Mouse (Mus musculus) CH12.LX (cell line): ENCODE results near the gene Smg6. TPM values are rescaled to one million over a fixed set of nuclear protein-coding genes. Genes with fewer than 3 reads are reported as not detected.

Experiments
- DNase-seq: peaks from one replicate; pipeline ENCODE4 v3.0.0-alpha.2; 2013; ENCODE audit errors: extremely low read depth
- H3K27ac ChIP-seq: 2 replicates; pipeline ENCODE4 v1.5.1; 2012; ENCODE audit warnings: low read depth, mild to moderate bottlenecking, control low read depth, moderate library complexity; ENCODE audit not compliant: insufficient read depth
- H3K27me3 ChIP-seq: replicated peaks from 2 replicates; pipeline ENCODE3; 2012; ENCODE audit warnings: inconsistent platforms
- H3K36me3 ChIP-seq, 2 experiments: replicated peaks in 1 of 2; 2 replicates each; pipeline versions ENCODE3 to v1.6.1; 2012; ENCODE audit warnings: inconsistent platforms in 1 of 2, low read length in 1 of 2, mild to moderate bottlenecking in 1 of 2, mixed read lengths in 1 of 2, moderate library complexity in 1 of 2; ENCODE audit not compliant: control insufficient read depth in 1 of 2, insufficient read depth in 1 of 2
- H3K4me1 ChIP-seq, 2 experiments: 2 replicates each; pipeline ENCODE4 v1.6.1; 2012; ENCODE audit warnings: inconsistent platforms in 1 of 2, moderate library complexity in 1 of 2; ENCODE audit not compliant: insufficient read depth in 2 of 2, control insufficient read depth in 1 of 2
- H3K4me2 ChIP-seq: 2 replicates; pipeline ENCODE4 v1.6.1; 2012; ENCODE audit warnings: low read depth, mild to moderate bottlenecking, control low read depth; ENCODE audit not compliant: poor library complexity, insufficient read depth, severe bottlenecking
- H3K4me3 ChIP-seq, 3 experiments: fragments of 150-350 bp in 1 of 3; sonication (generic) in 1 of 3; replicated peaks in 1 of 3; 2 replicates each; pipeline versions ENCODE3 to v1.5.1; 2011 to 2012; ENCODE audit warnings: low read depth in 2 of 3, low read length in 2 of 3, mild to moderate bottlenecking in 2 of 3, moderate library complexity in 2 of 3, control low read depth in 1 of 3, improper control_type of control experiment in 1 of 3, inconsistent platforms in 1 of 3, mixed read lengths in 1 of 3; ENCODE audit not compliant: poor library complexity in 1 of 3
- H3K79me2 ChIP-seq: replicated peaks from 2 replicates; pipeline ENCODE4 v1.6.1; 2012; ENCODE audit warnings: mild to moderate bottlenecking, moderate library complexity; ENCODE audit not compliant: control insufficient read depth, poor library complexity, insufficient read depth, severe bottlenecking; ENCODE audit errors: extremely low read depth
- H3K9ac ChIP-seq: 2 replicates; pipeline ENCODE4 v1.6.1; 2012; ENCODE audit warnings: low read depth, mild to moderate bottlenecking, control low read depth, moderate library complexity; ENCODE audit not compliant: insufficient read depth
- H3K9me3 ChIP-seq: replicated peaks from 2 replicates; pipeline ENCODE3; 2012; ENCODE audit warnings: low read length, inconsistent platforms, mixed read lengths
- BHLHE40 ChIP-seq: IDR thresholded peaks from 2 replicates; pipeline ENCODE4 v1.6.1; 2011; ENCODE audit warnings: mild to moderate bottlenecking, low read depth, low read length, improper control_type of control experiment
- CHD2 ChIP-seq: IDR thresholded peaks from 2 replicates; pipeline ENCODE4 v1.6.1; 2011; ENCODE audit warnings: low read length, improper control_type of control experiment
- E2F4 ChIP-seq: IDR thresholded peaks from 2 replicates; pipeline ENCODE4 v1.6.1; 2011; ENCODE audit warnings: low read depth, low read length, improper control_type of control experiment; ENCODE audit not compliant: insufficient replicate concordance
- EP300 ChIP-seq: IDR thresholded peaks from 2 replicates; pipeline ENCODE4 v1.6.1; 2011; ENCODE audit warnings: low read length, improper control_type of control experiment
- GABPA ChIP-seq: IDR thresholded peaks from 2 replicates; pipeline ENCODE4 v1.6.1; 2012; ENCODE audit warnings: low read depth, low read length, improper control_type of control experiment, inconsistent platforms; ENCODE audit not compliant: insufficient replicate concordance
- HCFC1 ChIP-seq: IDR thresholded peaks from 2 replicates; pipeline ENCODE4 v1.6.1; 2012; ENCODE audit warnings: low read depth, mild to moderate bottlenecking, inconsistent platforms, low read length, improper control_type of control experiment
- JUN ChIP-seq: IDR thresholded peaks from 2 replicates; pipeline ENCODE4 v1.6.1; 2011; ENCODE audit warnings: low read depth, mild to moderate bottlenecking, low read length, improper control_type of control experiment, moderate library complexity; ENCODE audit not compliant: insufficient read depth
- JUND ChIP-seq: conservative IDR thresholded peaks from 2 replicates; pipeline ENCODE4 v1.6.1; 2011; ENCODE audit warnings: low read depth, low read length, improper control_type of control experiment
- KAT2A ChIP-seq: IDR thresholded peaks from 2 replicates; pipeline ENCODE4 v1.6.1; 2012; ENCODE audit warnings: low read length, improper control_type of control experiment, inconsistent platforms; ENCODE audit not compliant: insufficient replicate concordance
- MAFK ChIP-seq: IDR thresholded peaks from 2 replicates; pipeline ENCODE4 v1.6.1; 2011; ENCODE audit warnings: low read length, improper control_type of control experiment; ENCODE audit not compliant: insufficient replicate concordance
- MAX ChIP-seq: IDR thresholded peaks from 2 replicates; pipeline ENCODE4 v1.6.1; 2011; ENCODE audit warnings: low read length, improper control_type of control experiment
- MAZ ChIP-seq: IDR thresholded peaks from 2 replicates; pipeline ENCODE4 v1.6.1; 2012; ENCODE audit warnings: low read depth, mild to moderate bottlenecking, inconsistent platforms, low read length, improper control_type of control experiment, moderate library complexity
- MYC ChIP-seq: IDR thresholded peaks from 2 replicates; pipeline ENCODE4 v1.6.1; 2011; ENCODE audit warnings: low read depth, mild to moderate bottlenecking, improper control_type of control experiment, low read length
- NELFE ChIP-seq: IDR thresholded peaks from 2 replicates; pipeline ENCODE4 v1.6.1; 2011; ENCODE audit warnings: low read depth, low read length, improper control_type of control experiment
- POLR2AphosphoS2 ChIP-seq: IDR thresholded peaks from 2 replicates; pipeline ENCODE4 v1.6.1; 2011; ENCODE audit warnings: low read depth, low read length, improper control_type of control experiment
- RAD21 ChIP-seq: IDR thresholded peaks from 2 replicates; pipeline ENCODE4 v1.6.1; 2011; ENCODE audit warnings: low read depth, mild to moderate bottlenecking, low read length, improper control_type of control experiment, moderate library complexity
- SIN3A ChIP-seq: IDR thresholded peaks from 2 replicates; pipeline ENCODE4 v1.6.1; 2012; ENCODE audit warnings: low read length, improper control_type of control experiment, inconsistent platforms
- TBP ChIP-seq: conservative IDR thresholded peaks from 2 replicates; pipeline ENCODE4 v1.6.1; 2011; ENCODE audit warnings: low read depth, low read length, improper control_type of control experiment
- TCF12 ChIP-seq: IDR thresholded peaks from 2 replicates; pipeline ENCODE4 v1.6.1; 2014; ENCODE audit warnings: low read depth, mild to moderate bottlenecking, inconsistent platforms, low read length, improper control_type of control experiment
- UBTF ChIP-seq: IDR thresholded peaks from 2 replicates; pipeline ENCODE4 v1.6.1; 2012; ENCODE audit warnings: low read depth, mild to moderate bottlenecking, inconsistent platforms, low read length, improper control_type of control experiment, moderate library complexity
- USF2 ChIP-seq: conservative IDR thresholded peaks from 2 replicates; pipeline ENCODE4 v1.6.1; 2011; ENCODE audit warnings: low read depth, low read length, improper control_type of control experiment
- ZC3H11A ChIP-seq: IDR thresholded peaks from 2 replicates; pipeline ENCODE4 v1.6.1; 2012; ENCODE audit warnings: low read depth, mild to moderate bottlenecking, inconsistent platforms, low read length, improper control_type of control experiment
- ZMIZ1 ChIP-seq: IDR thresholded peaks from 2 replicates; pipeline ENCODE4 v1.6.1; 2012; ENCODE audit warnings: low read depth, mild to moderate bottlenecking, inconsistent platforms, low read length, improper control_type of control experiment
- ZNF384 ChIP-seq: IDR thresholded peaks from 2 replicates; pipeline ENCODE4 v1.6.1; 2012; ENCODE audit warnings: low read depth, low read length, improper control_type of control experiment, inconsistent platforms
- dilution Hi-C: fragments of 300-500 bp; cut with MboI; formaldehyde crosslinking; loops from 2 replicates; pipeline ENCODE4 v1.14.3; 2020; ENCODE audit warnings: low sequenced_read_pairs; ENCODE audit not compliant: extremely low pct_unique_long_range_greater_than_20kb, extremely low pct_ligation_motif_present
- in situ Hi-C: fragments of 300-500 bp; cut with MboI; formaldehyde crosslinking; loops from 3 replicates; pipeline ENCODE4 v1.14.3; 2019; ENCODE audit warnings: low sequenced_read_pairs, low pct_ligation_motif_present, low pct_unique_long_range_greater_than_20kb, mixed read lengths
- polyA plus RNA-seq: library from polyadenylated mRNA; unstranded; fragments of >175 nt; gene quantifications from 2 replicates; pipeline ENCODE4 v1.2.1, GENCODE M21; 2012; ENCODE audit warnings: low read depth; ENCODE audit not compliant: insufficient read length
- total RNA-seq, 2 experiments: library from RNA; depleted of rRNA; stranded (reverse); fragments of 300-350 nt in 1 of 2; fragments of >200 nt in 1 of 2; gene quantifications; 2 replicates each; pipeline ENCODE4 v1.2.3; 2012 to 2014

Smg6 gene
- total and polyA plus RNA-seq, 3 experiments = 9.0 to 18.5 (median 12.1) TPM

GRCm38 (mm10) chr11:75124406-75124805 is 198.8 kb downstream of the Smg6 start:
- no peak overlapping the region for H3K4me2 ChIP-seq
- no peak overlapping the region for H3K4me3 ChIP-seq
- H3K9ac ChIP-seq = no peak overlapping the region
- peaks cover 10 to 15% of the 10 kb centered on the region in 2 experiments; a peak in 3 of 4 replicates for H3K4me1 ChIP-seq
- dilution Hi-C loops = no loop called here
- peaks cover 0 to 25% of the 10 kb centered on the region in 2 experiments for H3K36me3 ChIP-seq
- H3K9me3 ChIP-seq = no peaks in the 10 kb centered on the region
- no peaks in the 10 kb centered on the region for H3K27me3 ChIP-seq
- in situ Hi-C loops = no loop called here
- no peaks in the 10 kb centered on the region for H3K79me2 ChIP-seq
- TF ChIP-seq BHLHE40 = no peak
- TF ChIP-seq JUN = no peak
- no peak for TF ChIP-seq USF2
- TF ChIP-seq MAFK = no peak
- no peak for DNase-seq
- H3K27ac ChIP-seq = no peak overlapping the region

- TF ChIP-seq HCFC1 (no peak), JUN (no peak), MAZ (no peak), ZNF384 (no peak), TBP (no peak), JUND (no peak)
- TF ChIP-seq, all 38 proteins: peak for 0
- DNase-seq = no peak
- no peak overlapping the region for H3K4me3 ChIP-seq
- no peak overlapping the region for H3K27ac ChIP-seq
- dilution Hi-C loops = no loop called here
- H3K79me2 ChIP-seq = no peaks in the 10 kb centered on the region
- H3K27me3 ChIP-seq = no peaks in the 10 kb centered on the region
- peaks cover 0 to 16% of the 10 kb centered on the region in 2 experiments for H3K36me3 ChIP-seq
- H3K4me1 ChIP-seq = peaks cover 4 to 8% of the 10 kb centered on the region in 2 experiments; a peak in 3 of 4 replicates
- in situ Hi-C loops = no loop called here
- no peak overlapping the region for H3K4me2 ChIP-seq
- no peaks in the 10 kb centered on the region for H3K9me3 ChIP-seq
- H3K9ac ChIP-seq = no peak overlapping the region
Observed at GRCm38 (mm10) chr11:75126384-75126783, 200.8 kb downstream of the Smg6 start.

- dilution Hi-C loops = no loop called here
- TF ChIP-seq ZNF384 (no peak; the same call in 1 of the 2 replicates), TCF12 (no peak), USF2 (no peak), GABPA (no peak), E2F4 (no peak), ZMIZ1 (no peak), MAX (no peak), MAZ (no peak), NELFE (no peak), KAT2A (no peak), RAD21 (no peak), SIN3A (no peak), BHLHE40 (no peak), MYC (no peak), ZC3H11A (no peak), UBTF (no peak), EP300 (no peak), POLR2AphosphoS2 (no peak), CHD2 (no peak)
Observed at GRCm38 (mm10) chr11:75129481-75129880, 203.9 kb downstream of the Smg6 start.

More at GRCm38 (mm10) chr11:75129481-75129880, 203.9 kb downstream of the Smg6 start:
- Histone ChIP-seq H3K4me3 (no peak overlapping the region), H3K4me2 (no peak overlapping the region), H3K36me3 (peaks cover 0 to 21% of the 10 kb centered on the region in 2 experiments), H3K79me2 (no peaks in the 10 kb centered on the region), H3K27me3 (no peaks in the 10 kb centered on the region), H3K27ac (no peak overlapping the region), H3K9me3 (no peaks in the 10 kb centered on the region), H3K9ac (no peak overlapping the region), H3K4me1 (peaks cover 13 to 15% of the 10 kb centered on the region in 2 experiments)
- DNase-seq = no peak
- in situ Hi-C loops = no loop called here
